Mouse (Mus musculus): ENCODE data around the gene 9430097D07Rik. TPM values are rescaled to one million over a fixed set of nuclear protein-coding genes. Genes with fewer than 3 reads are reported as not detected.

9430097D07Rik gene
- total and polyA plus RNA-seq, 2 experiments from 2014 or later: 0.16 to 0.69 TPM

GRCm38 (mm10) chr2:32568149-32568548, 7.3 kb downstream of the 9430097D07Rik start:
- WGBS: 64% methylated on average over 5 of the region's 5 CpGs
- Histone ChIP-seq H3K27ac (ENCODE audit: low read depth, low read length) (no peak overlapping the region), H3K4me1 (ENCODE audit: insufficient read depth, low read length) (peaks cover 8% of the 10 kb centered on the region; the same call in 1 of the 2 replicates), H3K9ac (replicated peaks; ENCODE audit: low read length, poor library complexity, severe bottlenecking) (no peak overlapping the region), H3K36me3 (ENCODE audit: insufficient read depth, low read length) (peaks cover 49% of the 10 kb centered on the region), H3K4me3 (ENCODE audit: low read depth, low read length) (no peak overlapping the region), H3K4me2 (ENCODE audit: low read depth, low read length, poor library complexity, severe bottlenecking) (no peak overlapping the region), H3K9me3 (ENCODE audit: low read length) (no peaks in the 10 kb centered on the region), H3K27me3 (ENCODE audit: insufficient read depth, low read length) (no peaks in the 10 kb centered on the region)
- ATAC-seq (ENCODE audit: low FRiP score) (no peak), DNase-seq (ENCODE audit: low spot score) (no peak)
- no peak for TF ChIP-seq CTCF (IDR thresholded peaks at IDR 0.05)

- WGBS: 43% methylated on average over 4 of the region's 4 CpGs
Measured at GRCm38 (mm10) chr2:32566536-32567063, 8.9 kb downstream of the 9430097D07Rik start.

GRCm38 (mm10) chr2:32559570-32559969, 15.9 kb downstream of the 9430097D07Rik start:
- H3K4me2 ChIP-seq (ENCODE audit: low read depth, low read length, poor library complexity, severe bottlenecking): no peak overlapping the region
- ATAC-seq (ENCODE audit: low FRiP score): peak; percentile 91
- no peak for TF ChIP-seq CTCF (IDR thresholded peaks at IDR 0.05)

More at GRCm38 (mm10) chr2:32566536-32567063, 8.9 kb downstream of the 9430097D07Rik start:
- peak; percentile 74 for DNase-seq (ENCODE audit: low spot score)
- H3K4me1 ChIP-seq (ENCODE audit: insufficient read depth, low read length): peaks cover 2% of the 10 kb centered on the region; the same call in 1 of the 2 replicates
- peak; percentile 89 for TF ChIP-seq CTCF (IDR thresholded peaks at IDR 0.05)
- H3K9ac ChIP-seq (replicated peaks; ENCODE audit: low read length, poor library complexity, severe bottlenecking): no peak overlapping the region
- no peak for ATAC-seq (ENCODE audit: low FRiP score)
- peaks cover 48% of the 10 kb centered on the region for H3K36me3 ChIP-seq (ENCODE audit: insufficient read depth, low read length)
- no peak overlapping the region for H3K27ac ChIP-seq (ENCODE audit: low read depth, low read length)
- H3K9me3 ChIP-seq (ENCODE audit: low read length): no peaks in the 10 kb centered on the region
- H3K4me2 ChIP-seq (ENCODE audit: low read depth, low read length, poor library complexity, severe bottlenecking): no peak overlapping the region
- H3K4me3 ChIP-seq (ENCODE audit: low read depth, low read length): no peak overlapping the region
- no peaks in the 10 kb centered on the region for H3K27me3 ChIP-seq (ENCODE audit: insufficient read depth, low read length)

GRCm38 (mm10) chr2:32556019-32556418, 19.5 kb downstream of the 9430097D07Rik start:
- TF ChIP-seq CTCF (IDR thresholded peaks at IDR 0.05): no peak
- WGBS: 66% methylated on average over 7 of the region's 7 CpGs
- H3K9me3 ChIP-seq (ENCODE audit: low read length): no peaks in the 10 kb centered on the region
- H3K36me3 ChIP-seq (ENCODE audit: insufficient read depth, low read length): no peaks in the 10 kb centered on the region; the same call in 1 of the 2 replicates
- no peaks in the 10 kb centered on the region for H3K27me3 ChIP-seq (ENCODE audit: insufficient read depth, low read length)
- H3K4me1 ChIP-seq (ENCODE audit: insufficient read depth, low read length): no peaks in the 10 kb centered on the region
- no peak overlapping the region for H3K4me2 ChIP-seq (ENCODE audit: low read depth, low read length, poor library complexity, severe bottlenecking)
- DNase-seq (ENCODE audit: low spot score): no peak
- H3K4me3 ChIP-seq (ENCODE audit: low read depth, low read length): no peak overlapping the region
- H3K9ac ChIP-seq (replicated peaks; ENCODE audit: low read length, poor library complexity, severe bottlenecking): no peak overlapping the region
- no peak for ATAC-seq (ENCODE audit: low FRiP score)
- no peak overlapping the region for H3K27ac ChIP-seq (ENCODE audit: low read depth, low read length)

More at GRCm38 (mm10) chr2:32559570-32559969, 15.9 kb downstream of the 9430097D07Rik start:
- 11% methylated on average over 5 of the region's 5 CpGs for WGBS
- Histone ChIP-seq H3K27me3 (ENCODE audit: insufficient read depth, low read length) (no peaks in the 10 kb centered on the region), H3K4me1 (ENCODE audit: insufficient read depth, low read length) (no peaks in the 10 kb centered on the region), H3K4me3 (ENCODE audit: low read depth, low read length) (no peak overlapping the region), H3K27ac (ENCODE audit: low read depth, low read length) (peak overlapping the region; percentile 69), H3K9me3 (ENCODE audit: low read length) (no peaks in the 10 kb centered on the region), H3K9ac (replicated peaks; ENCODE audit: low read length, poor library complexity, severe bottlenecking) (no peak overlapping the region), H3K36me3 (ENCODE audit: insufficient read depth, low read length) (peaks cover 16% of the 10 kb centered on the region)
- peak; percentile 76 for DNase-seq (ENCODE audit: low spot score)

GRCm38 (mm10) chr2:32555484-32555883, 20.0 kb downstream of the 9430097D07Rik start:
- H3K4me1 ChIP-seq (ENCODE audit: insufficient read depth, low read length): no peaks in the 10 kb centered on the region
- H3K9me3 ChIP-seq (ENCODE audit: low read length): no peaks in the 10 kb centered on the region
- no peak for ATAC-seq (ENCODE audit: low FRiP score)
- no peak overlapping the region for H3K4me2 ChIP-seq (ENCODE audit: low read depth, low read length, poor library complexity, severe bottlenecking)
- no peak overlapping the region for H3K27ac ChIP-seq (ENCODE audit: low read depth, low read length)
- H3K27me3 ChIP-seq (ENCODE audit: insufficient read depth, low read length): no peaks in the 10 kb centered on the region
- no peak for DNase-seq (ENCODE audit: low spot score)
- H3K36me3 ChIP-seq (ENCODE audit: insufficient read depth, low read length): no peaks in the 10 kb centered on the region; the same call in 1 of the 2 replicates
- no peak overlapping the region for H3K4me3 ChIP-seq (ENCODE audit: low read depth, low read length)
- TF ChIP-seq CTCF (IDR thresholded peaks at IDR 0.05): no peak
- H3K9ac ChIP-seq (replicated peaks; ENCODE audit: low read length, poor library complexity, severe bottlenecking): no peak overlapping the region
- WGBS: 32% methylated on average over 4 of the region's 4 CpGs

- WGBS: 81% methylated on average over 7 of the region's 7 CpGs
- Histone ChIP-seq H3K36me3 (ENCODE audit: insufficient read depth, low read length) (no peaks in the 10 kb centered on the region), H3K9me3 (ENCODE audit: low read length) (no peaks in the 10 kb centered on the region), H3K27ac (ENCODE audit: low read depth, low read length) (no peak overlapping the region), H3K27me3 (ENCODE audit: insufficient read depth, low read length) (no peaks in the 10 kb centered on the region), H3K4me3 (ENCODE audit: low read depth, low read length) (no peak overlapping the region), H3K4me2 (ENCODE audit: low read depth, low read length, poor library complexity, severe bottlenecking) (no peak overlapping the region), H3K9ac (replicated peaks; ENCODE audit: low read length, poor library complexity, severe bottlenecking) (no peak overlapping the region), H3K4me1 (ENCODE audit: insufficient read depth, low read length) (no peaks in the 10 kb centered on the region)
- no peak for TF ChIP-seq CTCF (IDR thresholded peaks at IDR 0.05)
- no peak for DNase-seq (ENCODE audit: low spot score)
- ATAC-seq (ENCODE audit: low FRiP score): no peak
Measured at GRCm38 (mm10) chr2:32553592-32554148, 21.8 kb downstream of the 9430097D07Rik start.

Measured in midbrain, postnatal 0 days (tissue).